Mouse (Mus musculus) heart, adult 8-10 months (tissue): ENCODE data around the gene Camkk1. TPM values are rescaled to one million over a fixed set of nuclear protein-coding genes. Genes with fewer than 3 reads are reported as not detected.

Experiments used
- DNase-seq: peaks from one replicate; pipeline ENCODE4 v3.0.0; 2022; ENCODE audit warnings: low spot score
- total RNA-seq, 4 experiments: library from RNA; stranded (reverse); gene quantifications; 2 replicates each; pipeline ENCODE4 v1.2.4; 2022

The Camkk1 gene
- total RNA-seq, 4 experiments from 2014 or later = 0.53 to 0.84 (median 0.74) TPM

- no peak for DNase-seq
Observed at GRCm38 (mm10) chr11:73014831-73015344, 3.9 kb upstream of the Camkk1 start.

DNA sequence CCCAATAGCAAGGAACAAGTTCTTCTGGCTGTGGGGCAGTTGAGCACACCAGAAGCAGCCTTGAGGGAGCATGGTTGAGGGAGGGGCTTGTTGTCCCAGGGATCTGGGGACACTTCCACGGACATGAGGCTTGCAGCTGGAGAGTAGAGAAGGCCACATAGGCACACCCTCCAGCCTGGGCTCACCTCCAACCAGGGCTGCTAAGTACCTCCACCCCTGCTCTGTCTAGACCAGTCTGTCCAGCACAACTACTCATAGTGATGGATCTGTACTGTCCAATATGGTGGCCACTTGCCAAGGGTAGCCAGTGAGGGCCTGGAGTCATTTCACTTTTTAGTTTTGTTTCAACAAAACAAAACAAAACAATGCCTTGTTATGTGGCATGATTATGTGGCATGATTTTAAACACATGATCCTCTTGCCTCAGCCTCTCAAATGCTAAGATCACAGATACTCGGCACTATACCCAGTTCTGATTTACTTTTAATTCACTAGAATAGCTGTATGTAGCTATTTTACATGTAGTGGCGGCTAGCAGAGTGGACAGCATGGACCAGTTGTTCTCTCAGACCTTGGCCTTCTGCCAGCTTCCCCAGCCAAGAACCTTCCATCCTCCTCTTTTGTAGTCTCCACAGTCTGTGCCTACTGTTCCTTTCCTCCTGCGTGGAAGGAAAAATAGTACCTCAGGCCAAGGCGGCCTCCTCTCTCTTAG is 3.3 kb upstream of the Camkk1 start:
- peak; percentile 53 for DNase-seq

DNA sequence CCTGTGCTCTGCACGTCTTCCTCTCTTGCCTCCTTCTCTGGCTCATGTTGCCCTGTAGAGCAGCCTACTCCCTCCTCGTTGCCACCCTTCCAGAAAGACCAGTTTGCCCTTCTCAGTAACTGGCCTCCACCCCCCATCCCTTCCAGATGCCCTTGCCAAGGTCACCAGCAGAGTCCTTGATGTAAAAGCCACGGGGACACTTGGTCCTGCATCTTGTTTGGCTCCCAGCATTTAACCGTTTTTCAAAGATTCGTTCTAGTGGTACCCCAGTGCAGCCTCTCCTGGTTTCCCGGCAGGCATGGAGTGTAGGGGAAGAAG is 2.7 kb upstream of the Camkk1 start:
- DNase-seq = no peak

- DNase-seq = no peak
Observed at GRCm38 (mm10) chr11:73019147-73019795, 463 bp downstream of the Camkk1 start.

GRCm38 (mm10) chr11:73020953-73021800 is 2.4 kb downstream of the Camkk1 start:
- no peak for DNase-seq

- DNase-seq = peak; percentile 68
Observed at GRCm38 (mm10) chr11:73023099-73023498, 4.3 kb downstream of the Camkk1 start.

- no peak for DNase-seq
Observed at GRCm38 (mm10) chr11:73023827-73024226, 5.0 kb downstream of the Camkk1 start.

DNA sequence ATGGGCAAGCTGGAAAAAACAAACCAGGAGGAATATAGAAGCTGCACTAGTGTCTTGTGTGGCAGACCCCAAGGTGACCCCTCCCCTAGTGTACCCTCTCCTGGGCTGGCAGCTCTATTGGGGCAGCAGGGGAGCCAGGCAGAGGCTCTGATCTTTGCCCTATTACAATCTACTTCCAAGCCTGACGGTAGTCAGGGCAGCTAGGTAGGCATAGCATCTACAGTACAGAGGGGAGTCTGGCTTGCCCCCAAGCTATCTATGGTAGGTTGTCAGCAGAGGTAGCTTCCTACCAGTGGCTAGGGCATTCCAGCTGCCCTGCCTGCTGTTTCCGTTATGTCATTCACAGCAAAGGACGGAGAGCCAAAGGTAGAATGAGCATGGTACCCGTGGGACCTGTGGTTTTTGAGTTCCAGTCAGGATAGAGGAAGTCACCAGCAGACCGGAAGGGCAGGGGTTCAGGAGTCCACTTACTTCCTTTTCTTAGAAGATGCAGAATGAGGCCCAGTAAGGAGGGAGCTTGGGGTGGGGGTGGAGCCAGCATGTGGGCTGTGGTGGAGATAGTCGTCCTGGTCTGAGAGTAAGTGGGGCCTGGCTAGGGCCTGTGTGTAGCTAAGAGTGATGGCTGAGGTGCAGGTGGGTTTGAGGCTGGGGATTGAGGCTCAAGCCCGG is 5.6 kb downstream of the Camkk1 start:
- DNase-seq = peak; percentile 53

- no peak for DNase-seq
Observed at GRCm38 (mm10) chr11:73026961-73027360, 8.2 kb downstream of the Camkk1 start.

GRCm38 (mm10) chr11:73030821-73031498 is 12.2 kb downstream of the Camkk1 start:
- DNase-seq = peak; percentile 91

DNA sequence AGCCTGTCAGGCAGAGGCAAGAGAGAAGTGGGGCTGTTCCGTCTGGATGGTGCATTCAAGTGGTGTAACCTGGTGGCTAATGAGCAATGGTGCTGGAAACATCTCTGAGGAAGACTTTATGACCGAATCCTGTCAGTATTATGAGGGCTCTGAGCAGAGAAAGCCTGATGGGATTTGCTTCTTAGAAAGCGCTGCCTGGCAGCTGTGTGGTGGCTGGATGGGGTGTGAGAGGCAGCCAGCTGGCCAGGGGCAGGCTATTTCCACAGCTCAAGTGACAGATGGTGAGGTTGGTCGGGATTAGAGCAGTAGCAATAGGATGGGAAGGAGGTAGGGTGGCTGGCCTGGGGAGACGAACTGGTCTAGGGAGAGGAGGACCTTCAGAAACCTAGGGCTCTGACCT is 12.7 kb downstream of the Camkk1 start:
- DNase-seq = no peak

GRCm38 (mm10) chr11:73036077-73036476 is 17.3 kb downstream of the Camkk1 start:
- no peak for DNase-seq

- no peak for DNase-seq
Observed at GRCm38 (mm10) chr11:73036889-73037288, 18.1 kb downstream of the Camkk1 start.

DNA sequence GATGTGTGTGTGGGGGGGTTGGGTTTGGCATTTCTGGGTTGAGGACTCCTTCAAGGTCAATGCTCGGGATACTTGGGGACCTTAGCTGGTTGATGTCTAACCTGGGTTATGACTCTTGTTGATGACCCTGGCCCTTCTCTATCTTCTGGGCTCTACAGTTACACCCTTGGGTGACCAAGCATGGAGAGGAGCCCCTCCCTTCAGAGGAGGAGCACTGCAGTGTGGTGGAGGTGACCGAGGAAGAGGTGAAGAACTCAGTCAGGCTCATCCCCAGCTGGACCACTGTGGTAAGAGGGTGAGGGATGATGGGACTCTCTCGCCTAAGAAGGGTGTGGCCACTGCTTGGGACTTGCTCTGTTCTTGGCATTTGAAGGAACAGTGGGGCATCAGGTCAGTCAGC is 18.9 kb downstream of the Camkk1 start:
- no peak for DNase-seq

GRCm38 (mm10) chr11:73039102-73039799 is 20.4 kb downstream of the Camkk1 start:
- peak; percentile 53 for DNase-seq

DNA sequence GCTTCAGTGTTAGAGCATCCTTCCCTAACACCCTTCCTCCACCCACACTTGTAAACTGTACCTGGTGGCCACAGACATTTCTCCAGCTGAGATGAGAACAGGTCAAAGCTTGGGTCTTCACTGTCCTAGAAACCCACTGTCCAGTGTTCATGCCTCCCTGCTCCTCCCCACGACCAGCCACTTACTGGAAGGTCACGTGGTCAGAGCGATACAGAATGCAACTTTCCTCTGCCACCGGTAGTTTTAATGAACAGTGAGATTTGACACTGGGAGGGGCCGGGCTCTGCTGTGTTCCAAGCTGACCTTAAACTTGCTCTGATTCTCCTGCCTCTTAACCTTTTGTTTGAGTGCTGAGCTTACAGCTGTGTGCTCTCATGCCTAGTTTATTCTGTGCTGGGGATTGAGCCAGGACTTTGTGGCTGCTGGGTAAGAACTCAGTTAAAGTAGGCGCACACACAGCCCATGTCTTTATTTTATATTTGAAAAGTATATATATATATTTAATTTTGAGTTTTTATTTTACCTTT is 25.5 kb downstream of the Camkk1 start:
- DNase-seq = no peak

GRCm38 (mm10) chr11:73044789-73045188 is 26.0 kb downstream of the Camkk1 start:
- no peak for DNase-seq

DNA sequence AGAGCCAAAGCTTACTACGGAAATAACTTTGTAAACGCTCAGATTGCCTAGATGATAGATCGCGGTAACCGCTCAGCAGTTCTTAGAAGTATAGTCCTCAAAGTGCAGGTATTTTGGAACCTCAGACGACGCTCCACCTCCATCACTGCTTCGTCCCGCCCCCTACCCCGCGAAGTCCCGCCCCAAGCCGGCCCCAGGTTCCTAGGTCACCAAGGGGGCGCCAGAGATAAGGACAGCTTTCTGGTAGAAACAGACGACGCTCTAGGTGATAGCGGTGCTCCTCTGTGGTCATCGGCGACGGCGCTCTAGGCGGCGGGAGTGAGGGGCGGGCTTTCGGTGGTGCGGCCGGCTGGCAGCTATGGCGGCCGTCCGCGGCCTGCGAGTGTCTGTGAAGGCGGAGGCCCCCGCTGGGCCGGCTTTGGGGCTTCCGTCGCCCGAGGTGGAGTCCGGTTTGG is 28.8 kb downstream of the Camkk1 start, which contains the start of gene Ncbp3:
Ncbp3 (plus strand) TSS at position 242 of the 455 bp plus-strand sequence.
- peak; percentile 97 for DNase-seq

DNA sequence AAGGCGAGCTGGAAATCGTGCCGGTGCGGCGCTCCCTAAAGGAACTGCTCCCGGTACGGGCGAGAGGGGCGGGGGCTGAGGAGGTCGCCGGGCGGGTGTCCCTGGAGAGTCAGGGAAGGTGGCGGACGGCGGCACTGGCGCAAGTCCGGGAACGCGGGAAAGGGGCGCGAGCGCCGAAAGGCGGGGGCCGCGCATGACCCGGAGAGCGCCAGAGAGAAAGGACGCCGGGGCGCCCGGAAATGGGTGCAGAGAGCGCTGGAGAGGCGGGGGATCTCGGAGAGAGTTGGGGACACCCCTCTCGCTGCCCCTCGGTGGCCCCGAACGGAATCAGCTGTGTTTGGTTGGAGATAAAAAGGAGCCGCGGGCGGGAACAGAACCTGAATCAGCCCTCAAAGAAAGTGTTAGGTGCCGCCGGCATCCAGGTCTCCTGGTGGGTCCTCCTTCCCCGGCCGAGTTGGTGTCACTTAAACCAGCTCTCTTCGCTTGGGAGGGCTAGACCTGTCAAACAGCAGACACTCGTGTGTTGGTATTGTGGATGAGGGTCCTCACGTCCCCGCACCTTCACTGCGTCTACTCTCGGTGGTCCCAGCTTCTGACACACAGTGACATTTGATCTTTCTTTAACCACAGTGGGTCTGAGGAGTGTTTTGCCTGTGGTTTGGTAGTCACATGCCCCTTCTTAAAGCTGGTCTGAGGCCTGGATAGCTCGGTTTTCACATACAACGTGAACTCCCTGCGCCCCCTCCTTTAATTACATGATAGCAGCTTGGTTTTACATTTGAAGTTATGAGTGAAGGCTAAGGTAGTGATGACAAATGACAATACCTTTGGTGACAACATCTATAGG is 29.4 kb downstream of the Camkk1 start:
- no peak for DNase-seq
